Mouse (Mus musculus) kidney, embryonic 14.5 days (tissue): Measurements from ENCODE around the gene Slco1a1. TPM values are rescaled to one million over a fixed set of nuclear protein-coding genes. Genes with fewer than 3 reads are reported as not detected.
"Not testable (repeated sequence)": the region's sequence is repeated elsewhere in the genome, so short reads cannot be mapped to it uniquely, and the experiment has no call there.

Experiments
- ATAC-seq: fragments of 200-750 bp; cut with Nextera tagmentation; 2 replicates; pipeline ENCODE4 v1.8.0; 2017; ENCODE audit warnings: moderate number of reproducible peaks, mild to moderate bottlenecking, moderate TSS enrichment, moderate library complexity; ENCODE audit not compliant: low FRiP score, low TSS enrichment
- H3K27ac ChIP-seq: fragments of 300-500 bp; sonication (generic); 2 replicates; pipeline ENCODE4 v1.5.1; 2014; ENCODE audit warnings: low read depth, mild to moderate bottlenecking, low read length, moderate library complexity, mixed read lengths
- H3K27me3 ChIP-seq: fragments of 300-500 bp; sonication (generic); 2 replicates; pipeline ENCODE4 v1.6.1; 2014; ENCODE audit warnings: mild to moderate bottlenecking, low read length; ENCODE audit not compliant: control insufficient read depth, insufficient read depth
- H3K36me3 ChIP-seq: fragments of 300-500 bp; sonication (generic); 2 replicates; pipeline ENCODE4 v1.6.1; 2014; ENCODE audit warnings: low read length, mixed read lengths; ENCODE audit not compliant: control insufficient read depth, insufficient read depth
- H3K4me1 ChIP-seq: fragments of 300-500 bp; sonication (generic); 2 replicates; pipeline ENCODE4 v1.6.1; 2014; ENCODE audit warnings: low read length, mixed read lengths; ENCODE audit not compliant: control insufficient read depth, insufficient read depth
- H3K4me2 ChIP-seq: fragments of 300-500 bp; sonication (generic); replicated peaks from 2 replicates; pipeline ENCODE4 v1.6.1; 2014; ENCODE audit warnings: low read depth, mild to moderate bottlenecking, low read length
- H3K4me3 ChIP-seq: fragments of 300-500 bp; sonication (generic); 2 replicates; pipeline ENCODE4 v1.5.1; 2014; ENCODE audit warnings: mild to moderate bottlenecking, low read length
- H3K9ac ChIP-seq: fragments of 300-500 bp; sonication (generic); 2 replicates; pipeline ENCODE4 v1.6.1; 2014; ENCODE audit warnings: low read depth, mild to moderate bottlenecking, low read length, moderate library complexity
- H3K9me3 ChIP-seq: fragments of 300-500 bp; sonication (generic); 2 replicates; pipeline ENCODE4 v1.6.1; 2016; ENCODE audit warnings: low read length; ENCODE audit not compliant: control insufficient read depth
- WGBS: fragments of 180-500 bp; shearing (Covaris S2); extraction: QIAGEN DNeasy Blood & Tissue Kit; methylation state at CpG from one replicate; pipeline ENCODE4 v1.1.7; 2014; 5-methylcytosine and 5-hydroxymethylcytosine counted together
- polyA plus RNA-seq: library from polyadenylated mRNA; unstranded; fragments of >200 nt; fragmentation: Nextera tagmentation; extraction: Ambion mirVana; gene quantifications from 2 replicates; pipeline ENCODE4 v1.2.1, GENCODE M21; 2014

Slco1a1 gene
- polyA plus RNA-seq, 1 experiment from 2014 or later: not detected

- no peak for ATAC-seq
- Histone ChIP-seq H3K9me3 (no peaks in the 10 kb centered on the region), H3K36me3 (no peaks in the 10 kb centered on the region), H3K4me3 (no peak overlapping the region), H3K4me1 (no peaks in the 10 kb centered on the region), H3K27me3 (no peaks in the 10 kb centered on the region), H3K4me2 (no peak overlapping the region), H3K27ac (no peak overlapping the region), H3K9ac (no peak overlapping the region)
- 79% methylated on average over 2 of the region's 2 CpGs for WGBS
Observed at GRCm38 (mm10) chr6:141888248-141888647, 58.5 kb downstream of the Slco1a1 start.

GRCm38 (mm10) chr6:141882581-141882980 is 64.2 kb downstream of the Slco1a1 start:
- no peak overlapping the region for H3K4me2 ChIP-seq
- no peaks in the 10 kb centered on the region for H3K4me1 ChIP-seq
- no peak overlapping the region for H3K27ac ChIP-seq
- no peaks in the 10 kb centered on the region for H3K36me3 ChIP-seq
- 78% methylated on average over 1 of the region's 1 CpGs for WGBS
- no peak overlapping the region for H3K4me3 ChIP-seq
- H3K9ac ChIP-seq: no peak overlapping the region
- no peak for ATAC-seq
- no peaks in the 10 kb centered on the region for H3K9me3 ChIP-seq
- no peaks in the 10 kb centered on the region for H3K27me3 ChIP-seq

GRCm38 (mm10) chr6:141875742-141876141 is 71.0 kb downstream of the Slco1a1 start:
- not testable (repeated sequence) for H3K9me3 ChIP-seq, H3K36me3 ChIP-seq, H3K27ac ChIP-seq, ATAC-seq, H3K27me3 ChIP-seq, H3K9ac ChIP-seq, H3K4me2 ChIP-seq, H3K4me3 ChIP-seq, H3K4me1 ChIP-seq
- WGBS: 63% methylated on average over 4 of the region's 4 CpGs

GRCm38 (mm10) chr6:141871711-141872110 is 75.1 kb downstream of the Slco1a1 start:
- H3K4me2 ChIP-seq: no peak overlapping the region
- no peaks in the 10 kb centered on the region for H3K4me1 ChIP-seq
- H3K4me3 ChIP-seq: no peak overlapping the region
- no peaks in the 10 kb centered on the region for H3K36me3 ChIP-seq
- WGBS: 76% methylated on average over 2 of the region's 2 CpGs
- H3K9me3 ChIP-seq: no peaks in the 10 kb centered on the region
- H3K27ac ChIP-seq: no peak overlapping the region
- no peak for ATAC-seq
- no peaks in the 10 kb centered on the region for H3K27me3 ChIP-seq
- H3K9ac ChIP-seq: no peak overlapping the region

GRCm38 (mm10) chr6:141868735-141869134 is 78.0 kb downstream of the Slco1a1 start:
- no peak overlapping the region for H3K27ac ChIP-seq
- H3K4me3 ChIP-seq: no peak overlapping the region
- no peaks in the 10 kb centered on the region for H3K27me3 ChIP-seq
- no peak overlapping the region for H3K4me2 ChIP-seq
- no peaks in the 10 kb centered on the region for H3K36me3 ChIP-seq
- WGBS: 78% methylated on average over 5 of the region's 5 CpGs
- H3K4me1 ChIP-seq: no peaks in the 10 kb centered on the region
- ATAC-seq: no peak
- H3K9ac ChIP-seq: no peak overlapping the region
- H3K9me3 ChIP-seq: no peaks in the 10 kb centered on the region

GRCm38 (mm10) chr6:141866026-141866425 is 80.7 kb downstream of the Slco1a1 start:
- Histone ChIP-seq H3K9me3 (no peaks in the 10 kb centered on the region), H3K36me3 (no peaks in the 10 kb centered on the region), H3K4me1 (no peaks in the 10 kb centered on the region), H3K27ac (no peak overlapping the region), H3K4me2 (no peak overlapping the region), H3K27me3 (no peaks in the 10 kb centered on the region), H3K4me3 (no peak overlapping the region), H3K9ac (no peak overlapping the region)
- ATAC-seq: no peak
- WGBS: 90% methylated on average over 5 of the region's 5 CpGs

- no peaks in the 10 kb centered on the region for H3K4me1 ChIP-seq
- H3K27me3 ChIP-seq: no peaks in the 10 kb centered on the region
- H3K36me3 ChIP-seq: no peaks in the 10 kb centered on the region
- H3K9me3 ChIP-seq: no peaks in the 10 kb centered on the region
- no peak overlapping the region for H3K4me3 ChIP-seq
- no peak for ATAC-seq
- H3K4me2 ChIP-seq: no peak overlapping the region
- no peak overlapping the region for H3K9ac ChIP-seq
- 86% methylated on average over 8 of the region's 8 CpGs for whole genome bisulfite sequencing
- no peak overlapping the region for H3K27ac ChIP-seq
Observed at GRCm38 (mm10) chr6:141857735-141858531, 88.8 kb downstream of the Slco1a1 start.

Other genes with a start within 250 kb of the Slco1a1 start
- gene Gm5724, start 173.2 kb downstream of the Slco1a1 start, polyA plus RNA-seq: not detected in 2 replicates
- gene Slco1a4, start 90.8 kb downstream of the Slco1a1 start, polyA plus RNA-seq: 1.8 and 3.5 TPM in 2 replicates
- gene Gm6614, start 64.5 kb upstream of the Slco1a1 start, polyA plus RNA-seq: not detected in 2 replicates